Mouse (Mus musculus): Measurements from ENCODE around the gene Junb.

GRCm38 (mm10) chr8:84937620-84938485 is 40.7 kb downstream of the Junb start:
- TF ChIP-seq CTCF (IDR thresholded peaks at IDR 0.05; ENCODE audit: low read depth, low read length) (no peak), POLR2A (IDR thresholded peaks at IDR 0.05; ENCODE audit: extremely low read depth, insufficient read depth, low read length) (no peak)

Data from liver, adult 2 months (tissue).